Mouse (Mus musculus): Measurements from ENCODE around the gene Gm44596.
A peak's percentile ranks its signal among the peaks of the same experiment; 100 is the strongest.

Gene Gm44596

GRCm38 (mm10) chr6:128375192-128375591 is at the start of gene Gm44596, which contains the start of gene Tex52:
TSS of gene Gm44596 (plus strand) at chr6:128375503.
TSS of gene Tex52 (plus strand) at chr6:128375456.
- peak; percentile 12 to 24 for DNase-seq

- DNase-seq, result peak; percentile 68 to 77
These were observed 40.7 kb upstream of the Gm44596 start for GRCm38 (mm10) chr6:128334397-128335124.

- no peak for DNase-seq
These were observed 37.8 kb upstream of the Gm44596 start for GRCm38 (mm10) chr6:128337467-128337866.

GRCm38 (mm10) chr6:128338876-128339275 is 36.4 kb upstream of the Gm44596 start:
- no peak for DNase-seq

GRCm38 (mm10) chr6:128341956-128342723 is 33.2 kb upstream of the Gm44596 start:
- no peak for DNase-seq

- no peak for DNase-seq
These were observed 29.7 kb upstream of the Gm44596 start for GRCm38 (mm10) chr6:128345623-128346022.

GRCm38 (mm10) chr6:128346782-128347181 is 28.5 kb upstream of the Gm44596 start:
- DNase-seq, result no peak

GRCm38 (mm10) chr6:128349711-128350110 is 25.6 kb upstream of the Gm44596 start:
- DNase-seq, result no peak

GRCm38 (mm10) chr6:128354140-128354539 is 21.2 kb upstream of the Gm44596 start:
- no peak for DNase-seq

- DNase-seq, result peak; percentile 15 to 18
These were observed 20.1 kb upstream of the Gm44596 start for GRCm38 (mm10) chr6:128355201-128355681.

- DNase-seq, result peak; percentile 95 to 96
These were observed 19.4 kb upstream of the Gm44596 start, which contains the start of gene Tulp3 for GRCm38 (mm10) chr6:128355726-128356416. TSS of gene Tulp3 (minus strand) at chr6:128355851.

- DNase-seq, result peak; percentile 44 to 66
These were observed 16.3 kb upstream of the Gm44596 start for GRCm38 (mm10) chr6:128358999-128359398.

- DNase-seq, result no peak
These were observed 13.4 kb upstream of the Gm44596 start for GRCm38 (mm10) chr6:128361901-128362300.

- peak; percentile 86 to 89 for DNase-seq
These were observed 12.8 kb upstream of the Gm44596 start, which contains the start of the genes Rhno1 and Foxm1 for GRCm38 (mm10) chr6:128362381-128363006. TSS of gene Rhno1 (minus strand) at chr6:128362911. TSS of gene Foxm1 (plus strand) at chr6:128362967.

GRCm38 (mm10) chr6:128363007-128363825 is 12.1 kb upstream of the Gm44596 start:
- no peak for DNase-seq

- DNase-seq, result no peak
These were observed 10.6 kb upstream of the Gm44596 start for GRCm38 (mm10) chr6:128364721-128365120.

- no peak for DNase-seq
These were observed 8.8 kb upstream of the Gm44596 start for GRCm38 (mm10) chr6:128366466-128366865.

GRCm38 (mm10) chr6:128370040-128370439 is 5.3 kb upstream of the Gm44596 start:
- DNase-seq, result no peak

GRCm38 (mm10) chr6:128376371-128377085 is 1.2 kb downstream of the Gm44596 start:
- DNase-seq, result no peak

GRCm38 (mm10) chr6:128379636-128380035 is 4.3 kb downstream of the Gm44596 start:
- DNase-seq, result no peak
